Mouse (Mus musculus): ENCODE data around the gene Robo4.

Gene Robo4

GRCm38 (mm10) chr9:37402501-37402900 is 804 bp downstream of the Robo4 start:
- no peak for DNase-seq (ENCODE audit: low read depth, low spot score)

- DNase-seq (ENCODE audit: low read depth, low spot score): no peak
Measured at GRCm38 (mm10) chr9:37403011-37403410, 1.3 kb downstream of the Robo4 start.

- DNase-seq (ENCODE audit: low read depth, low spot score): peak; percentile 40
Measured at GRCm38 (mm10) chr9:37406372-37406771, 4.7 kb downstream of the Robo4 start.

DNA sequence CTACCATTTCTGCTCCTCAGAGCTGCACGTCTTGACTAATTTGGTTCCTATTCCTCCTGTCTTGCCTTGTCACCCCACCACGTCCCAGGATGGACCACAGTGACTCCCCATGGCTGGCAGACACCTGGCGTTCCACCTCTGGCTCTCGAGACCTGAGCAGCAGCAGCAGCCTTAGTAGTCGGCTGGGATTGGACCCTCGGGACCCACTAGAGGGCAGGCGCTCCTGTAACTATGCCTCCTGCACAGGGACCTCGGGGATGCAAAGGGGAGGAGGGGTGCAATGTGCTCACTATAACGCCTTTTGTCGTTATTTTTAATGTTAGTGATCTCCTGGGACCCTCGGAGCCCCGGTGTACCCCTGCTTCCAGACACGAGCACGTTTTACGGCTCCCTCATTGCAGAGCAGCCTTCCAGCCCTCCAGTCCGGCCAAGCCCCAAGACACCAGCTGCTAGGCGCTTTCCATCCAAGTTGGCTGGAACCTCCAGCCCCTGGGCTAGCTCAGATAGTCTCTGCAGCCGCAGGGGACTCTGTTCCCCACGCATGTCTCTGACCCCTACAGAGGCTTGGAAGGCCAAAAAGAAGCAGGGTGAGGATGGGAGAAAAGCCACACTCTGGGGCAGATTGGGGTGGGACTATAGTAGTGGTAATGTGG is 6.3 kb downstream of the Robo4 start:
- no peak for DNase-seq (ENCODE audit: low read depth, low spot score)

- DNase-seq (ENCODE audit: low read depth, low spot score): no peak
Measured at GRCm38 (mm10) chr9:37409698-37410445, 8.2 kb downstream of the Robo4 start.

DNA sequence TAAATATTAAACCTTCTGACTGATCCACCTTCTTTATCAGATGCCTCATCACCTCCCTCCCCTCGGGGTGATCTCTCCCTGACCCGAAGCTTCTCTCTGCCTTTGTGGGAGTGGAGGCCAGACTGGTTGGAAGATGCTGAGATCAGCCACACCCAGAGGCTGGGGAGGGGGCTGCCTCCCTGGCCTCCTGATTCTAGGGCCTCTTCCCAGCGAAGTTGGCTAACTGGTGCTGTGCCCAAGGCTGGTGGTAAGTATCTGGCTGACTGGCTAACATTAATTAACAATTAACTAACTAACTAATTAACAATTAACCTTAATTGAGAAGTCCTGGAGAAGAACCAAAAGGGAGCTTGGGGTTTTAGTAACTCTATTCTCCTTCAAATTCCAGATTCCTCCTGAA is 11.3 kb downstream of the Robo4 start:
- no peak for DNase-seq (ENCODE audit: low read depth, low spot score)

DNA sequence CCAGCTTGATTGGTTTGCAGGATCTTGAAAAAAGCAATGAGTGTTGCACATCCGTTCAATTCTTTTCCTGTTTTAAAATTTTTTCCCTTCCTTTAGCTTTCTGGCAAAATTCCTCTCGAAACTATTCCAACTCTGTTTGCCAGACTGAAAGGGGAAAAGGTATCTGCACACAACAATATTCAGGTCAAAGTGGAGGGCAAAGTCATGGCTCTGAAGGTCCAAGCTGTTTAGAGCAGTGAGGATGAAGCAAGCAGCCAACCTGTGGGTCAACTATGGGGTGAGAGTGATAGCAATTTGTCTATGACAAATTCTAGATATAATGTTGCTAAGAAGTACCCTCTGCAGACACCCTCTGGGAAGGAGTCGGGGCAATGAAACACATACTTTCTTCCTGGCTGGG is 13.0 kb downstream of the Robo4 start:
- DNase-seq (ENCODE audit: low read depth, low spot score): no peak

- no peak for DNase-seq (ENCODE audit: low read depth, low spot score)
Measured at GRCm38 (mm10) chr9:37418791-37419190, 17.1 kb downstream of the Robo4 start.

GRCm38 (mm10) chr9:37420676-37421075 is 19.0 kb downstream of the Robo4 start:
- peak; percentile 83 for DNase-seq (ENCODE audit: low read depth, low spot score)

GRCm38 (mm10) chr9:37421239-37421638 is 19.5 kb downstream of the Robo4 start:
- peak; percentile 33 for DNase-seq (ENCODE audit: low read depth, low spot score)

DNA sequence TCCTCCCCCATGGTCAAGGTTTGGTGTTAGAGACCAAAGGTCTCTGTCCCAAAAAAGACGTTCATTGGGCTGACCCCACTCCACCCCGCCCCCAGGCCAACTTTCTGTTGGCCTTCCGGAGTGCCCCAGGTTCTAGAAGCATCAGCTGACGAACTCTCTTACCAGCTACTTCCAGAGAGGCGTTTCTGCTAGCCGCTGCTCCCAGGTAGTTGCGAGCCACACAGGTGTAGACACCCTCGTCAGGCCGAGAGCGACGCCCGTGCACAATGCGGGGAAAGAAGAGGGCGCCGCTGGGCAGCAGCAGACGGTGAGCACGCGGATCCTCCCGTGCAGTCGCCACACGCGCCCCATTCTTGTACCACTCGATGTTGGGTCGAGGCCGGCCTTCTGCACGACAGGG is 27.6 kb downstream of the Robo4 start:
- DNase-seq (ENCODE audit: low read depth, low spot score): no peak

- peak; percentile 72 for DNase-seq (ENCODE audit: low read depth, low spot score)
Measured at GRCm38 (mm10) chr9:37430582-37430981, 28.9 kb downstream of the Robo4 start.

- no peak for DNase-seq (ENCODE audit: low read depth, low spot score)
Measured at GRCm38 (mm10) chr9:37432026-37432666, 30.4 kb downstream of the Robo4 start.

DNA sequence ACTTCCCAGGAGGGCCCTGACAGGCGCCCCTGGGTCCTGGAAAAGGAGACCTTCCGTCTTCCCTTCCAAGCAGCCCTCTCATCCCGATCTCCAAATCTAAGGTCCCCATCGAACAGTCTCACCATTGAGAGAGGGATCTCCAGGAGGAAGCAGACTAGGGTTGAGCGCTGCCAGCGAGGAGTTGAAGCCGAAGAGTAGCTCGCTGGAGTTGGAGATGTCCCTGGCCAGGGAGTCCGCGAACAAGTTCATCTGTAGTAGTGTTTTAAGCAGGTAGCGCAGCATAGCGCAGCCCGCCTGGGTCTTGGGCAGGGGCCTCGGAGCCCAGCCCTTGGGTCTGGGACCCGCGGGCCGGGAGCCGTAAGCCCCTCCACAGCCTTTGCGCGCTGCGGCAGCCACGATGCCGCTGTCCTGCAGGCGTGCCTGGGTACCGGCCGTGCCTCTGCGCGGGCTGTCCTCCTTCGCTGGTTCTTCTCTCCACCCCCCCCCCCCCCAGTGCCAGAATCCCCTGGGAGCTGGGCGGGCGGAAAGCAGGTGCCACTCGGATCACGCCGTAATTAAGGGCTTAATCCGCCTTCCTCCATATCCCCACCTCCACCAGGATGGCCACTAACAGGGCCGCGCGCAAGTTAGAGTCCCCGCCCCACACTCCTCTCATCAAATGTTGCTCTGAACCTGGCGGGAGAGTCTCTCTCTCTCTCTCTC is 31.2 kb downstream of the Robo4 start, which contains the start of gene Robo3:
Gene Robo3, minus strand, starts transcription at position 527 of the 702 bp plus-strand sequence.
- no peak for DNase-seq (ENCODE audit: low read depth, low spot score)

- DNase-seq (ENCODE audit: low read depth, low spot score): no peak
Measured at GRCm38 (mm10) chr9:37433823-37434560, 32.3 kb downstream of the Robo4 start.

DNA sequence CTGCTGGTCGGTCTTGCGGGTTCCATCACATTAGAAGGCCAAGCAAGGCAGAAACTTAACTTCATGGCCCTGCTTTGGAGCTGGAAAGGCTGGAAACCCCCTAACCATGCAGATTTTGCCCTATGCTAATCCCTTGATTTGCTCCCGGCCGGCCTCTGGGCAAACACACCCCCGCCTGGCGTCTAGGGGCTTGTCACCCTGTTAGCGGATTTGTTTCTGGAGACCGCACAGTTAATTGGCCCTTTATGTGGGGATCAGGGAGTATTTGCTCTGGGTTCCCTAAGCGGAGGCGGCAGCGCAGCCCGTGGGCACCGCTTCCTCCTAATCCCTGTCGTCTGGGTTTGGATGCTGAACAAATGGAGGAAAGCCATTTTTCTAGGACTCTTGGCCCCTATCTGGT is 33.2 kb downstream of the Robo4 start:
- no peak for DNase-seq (ENCODE audit: low read depth, low spot score)

- DNase-seq (ENCODE audit: low read depth, low spot score): no peak
Measured at GRCm38 (mm10) chr9:37435616-37436015, 33.9 kb downstream of the Robo4 start.

GRCm38 (mm10) chr9:37437772-37438735 is 36.4 kb downstream of the Robo4 start:
- no peak for DNase-seq (ENCODE audit: low read depth, low spot score)

DNA sequence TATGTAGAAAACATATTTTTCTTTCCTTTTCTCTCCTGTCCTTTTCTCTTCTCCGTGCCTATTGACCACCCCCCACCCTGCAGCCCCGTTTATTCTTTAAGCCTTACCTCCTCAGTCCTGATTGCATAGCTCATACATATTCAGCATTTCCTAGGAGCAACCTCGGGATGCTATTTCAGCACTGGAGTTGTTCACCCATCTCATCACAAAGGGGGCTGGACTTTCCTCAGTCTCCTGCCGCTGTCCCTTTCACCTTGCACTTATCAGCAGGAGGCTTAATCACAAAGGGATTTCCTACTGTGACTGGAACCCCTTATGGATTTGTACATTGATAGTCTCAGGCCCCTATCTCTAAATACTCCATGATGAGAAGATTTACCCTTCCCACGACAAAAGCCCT is 50.7 kb downstream of the Robo4 start:
- DNase-seq (ENCODE audit: low read depth, low spot score): no peak

DNA sequence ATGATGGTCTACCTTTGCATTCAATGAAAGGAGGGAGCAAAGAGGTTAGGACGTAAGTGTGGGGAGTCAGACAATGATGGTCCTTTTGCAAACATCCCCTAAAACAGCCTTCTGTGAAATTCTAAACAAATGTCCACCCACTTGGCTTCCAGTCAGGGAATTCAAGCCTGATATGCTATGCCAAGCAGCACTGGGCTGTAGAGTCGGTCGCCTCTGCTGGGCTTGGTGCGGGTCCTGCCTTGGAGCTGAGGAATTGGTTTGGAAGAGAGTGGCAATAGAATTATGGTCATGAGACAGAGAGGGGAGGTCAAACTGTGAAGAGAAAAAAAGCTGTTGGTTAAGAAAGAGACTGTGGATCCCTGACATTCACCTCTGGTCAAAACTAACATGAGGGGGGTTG is 51.6 kb downstream of the Robo4 start:
- no peak for DNase-seq (ENCODE audit: low read depth, low spot score)
